Mouse (Mus musculus) midbrain, postnatal 0 days (tissue): Measurements from ENCODE around the gene Atrip. TPM values are rescaled to one million over a fixed set of nuclear protein-coding genes. Genes with fewer than 3 reads are reported as not detected.
A peak's percentile ranks its signal among the peaks of the same experiment; 100 is the strongest.

ENCODE experiments used
- ATAC-seq: fragments of 200-750 bp; cut with Nextera tagmentation; 2 replicates; pipeline ENCODE4 v1.8.0; 2017; ENCODE audit warnings: moderate number of reproducible peaks, mild to moderate bottlenecking, moderate TSS enrichment, moderate library complexity; ENCODE audit not compliant: low FRiP score
- DNase-seq: peaks from one replicate; pipeline ENCODE4 v3.0.0-alpha.2; 2015; ENCODE audit warnings: low spot score
- H3K27ac ChIP-seq: fragments of 300-500 bp; sonication (generic); 2 replicates; pipeline ENCODE4 v1.5.1; 2014; ENCODE audit warnings: low read depth, mild to moderate bottlenecking, low read length, mixed read lengths
- H3K27me3 ChIP-seq: fragments of 300-500 bp; sonication (generic); 2 replicates; pipeline ENCODE4 v1.6.1; 2014; ENCODE audit warnings: low read length, control low read depth, mixed read lengths; ENCODE audit not compliant: insufficient read depth
- H3K36me3 ChIP-seq: fragments of 300-500 bp; sonication (generic); 2 replicates; pipeline ENCODE4 v1.6.1; 2014; ENCODE audit warnings: low read length, control low read depth, mixed read lengths; ENCODE audit not compliant: insufficient read depth
- H3K4me1 ChIP-seq: fragments of 300-500 bp; sonication (generic); 2 replicates; pipeline ENCODE4 v1.6.1; 2014; ENCODE audit warnings: mild to moderate bottlenecking, control low read depth, antibody characterized with exemption, low read length, mixed read lengths; ENCODE audit not compliant: insufficient read depth
- H3K4me2 ChIP-seq: fragments of 300-500 bp; sonication (generic); 2 replicates; pipeline ENCODE4 v1.6.1; 2014; ENCODE audit warnings: low read depth, mild to moderate bottlenecking, low read length, mixed read lengths; ENCODE audit not compliant: poor library complexity, severe bottlenecking
- H3K4me3 ChIP-seq: fragments of 300-500 bp; sonication (generic); 2 replicates; pipeline ENCODE4 v1.5.1; 2014; ENCODE audit warnings: low read depth, mild to moderate bottlenecking, low read length, moderate library complexity
- H3K9ac ChIP-seq: fragments of 300-500 bp; sonication (generic); replicated peaks from 2 replicates; pipeline ENCODE4 v1.6.1; 2014; ENCODE audit warnings: mild to moderate bottlenecking, low read length, moderate library complexity, mixed read lengths; ENCODE audit not compliant: poor library complexity, severe bottlenecking
- H3K9me3 ChIP-seq: fragments of 300-500 bp; sonication (generic); 2 replicates; pipeline ENCODE4 v1.6.1; 2016; ENCODE audit warnings: low read length, control low read depth
- CTCF ChIP-seq: IDR thresholded peaks from 2 replicates; pipeline ENCODE4 v1.5.1; 2016; ENCODE audit warnings: antibody characterized with exemption, mild to moderate bottlenecking
- WGBS: fragments of 180-500 bp; shearing (Covaris S2); extraction: QIAGEN DNeasy Blood & Tissue Kit; methylation state at CpG from one replicate; pipeline ENCODE4 v1.1.7; 2014; 5-methylcytosine and 5-hydroxymethylcytosine counted together
- polyA plus RNA-seq: library from polyadenylated mRNA; unstranded; fragments of >200 nt; fragmentation: Nextera tagmentation; extraction: Ambion mirVana; gene quantifications from 2 replicates; pipeline ENCODE4 v1.2.1, GENCODE M21; 2015
- total RNA-seq: library from RNA; depleted of rRNA; stranded (reverse); fragments of >200 nt; gene quantifications from 2 replicates; pipeline ENCODE4 v1.2.3, GENCODE M21; 2014; rRNA removed

Atrip gene
- total RNA-seq (34.7 and 35.1 TPM in 2 replicates), polyA plus RNA-seq (32.9 and 34.7 TPM in 2 replicates)

DNA sequence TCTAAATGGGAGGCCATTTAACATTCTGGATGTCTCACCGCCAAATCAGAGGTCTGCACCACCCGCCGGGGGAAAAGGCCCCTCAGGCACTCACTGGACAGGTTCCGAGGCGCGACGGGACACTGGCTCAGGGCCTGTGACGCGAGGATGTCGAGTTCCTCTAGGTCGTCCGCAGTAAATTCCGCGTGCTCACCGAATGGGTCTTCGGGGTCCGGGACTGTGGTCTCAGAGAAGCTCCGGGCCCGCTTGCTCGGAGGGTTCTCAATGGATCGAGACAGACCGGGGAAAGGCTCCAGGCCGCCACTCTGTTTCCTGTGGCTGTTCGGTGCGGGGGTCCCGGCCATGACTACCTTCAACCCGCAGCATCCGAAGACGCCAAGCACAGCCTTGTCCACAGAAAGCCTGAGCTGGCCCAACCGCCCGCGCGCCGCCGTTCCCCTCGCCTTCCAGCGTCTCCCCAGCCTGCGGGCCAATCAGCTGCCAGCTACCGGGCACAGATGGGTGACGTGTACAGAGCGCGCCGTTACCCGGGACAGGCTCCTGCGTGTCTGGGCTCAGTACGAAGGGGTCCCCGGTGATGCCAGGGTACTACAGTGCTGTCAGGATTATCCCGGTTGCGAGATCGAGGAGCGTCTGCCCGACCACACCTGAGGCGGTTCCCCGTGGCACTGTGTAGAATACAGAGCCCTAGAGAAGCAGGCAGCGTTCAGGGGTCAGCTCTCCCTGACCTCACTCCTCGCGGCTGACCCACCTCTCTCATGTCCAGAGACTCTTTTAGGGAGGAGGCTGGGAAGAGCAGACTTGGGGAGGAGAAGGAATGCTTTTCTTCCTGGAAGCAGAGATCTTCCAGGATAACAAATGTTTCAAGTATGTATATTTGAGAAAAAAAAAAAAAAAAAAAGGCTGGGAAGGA, at the start of gene Atrip:
Gene Atrip, minus strand, starts transcription at position 464 of the 913 bp plus-strand sequence.
- DNase-seq: peak; percentile 93
- Histone ChIP-seq H3K4me3 (peak within 1 kb of the TSS; percentile 65), H3K9ac (peak within 1 kb of the TSS; percentile 83), H3K27me3 (no peaks in the 10 kb centered on the region), H3K36me3 (peaks cover 23% of the 10 kb centered on the region), H3K27ac (peak within 1 kb of the TSS; percentile 58), H3K9me3 (no peaks in the 10 kb centered on the region), H3K4me2 (peak within 1 kb of the TSS; percentile 79), H3K4me1 (peaks cover 8% of the 10 kb centered on the region)
- ATAC-seq: peak; percentile 94
- TF ChIP-seq CTCF: no peak
- WGBS: under 1% methylated on average over 57 of the region's 57 CpGs

DNA sequence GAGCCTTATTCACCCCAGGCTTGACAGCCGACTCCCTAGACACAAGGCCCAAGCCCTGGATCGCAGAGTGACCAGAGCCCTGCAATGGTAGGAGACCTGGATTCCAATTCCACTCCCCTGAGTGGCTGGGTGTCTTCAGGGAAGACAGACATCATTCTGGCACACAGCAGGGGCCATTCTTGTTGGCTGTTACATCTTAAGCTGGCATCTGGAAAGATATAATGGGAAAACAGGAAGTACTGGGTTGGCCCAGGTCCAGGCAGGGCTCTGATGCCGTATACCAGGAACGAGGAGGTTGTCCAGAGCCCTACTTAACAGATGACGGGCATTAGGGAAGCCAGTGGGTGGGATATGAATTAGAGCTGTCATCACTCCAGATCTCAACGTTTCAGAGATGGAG, 49.3 kb upstream of the Atrip start:
- Histone ChIP-seq H3K27me3 (no peaks in the 10 kb centered on the region), H3K4me2 (no peak overlapping the region), H3K9ac (no peak overlapping the region), H3K4me3 (no peak overlapping the region), H3K36me3 (peaks cover 3% of the 10 kb centered on the region; the same call in 1 of the 2 replicates), H3K4me1 (no peaks in the 10 kb centered on the region), H3K9me3 (no peaks in the 10 kb centered on the region), H3K27ac (no peak overlapping the region)
- WGBS: 52% methylated on average over 6 of the region's 6 CpGs
- ATAC-seq (no peak), DNase-seq (peak; percentile 20)
- no peak for TF ChIP-seq CTCF

DNA sequence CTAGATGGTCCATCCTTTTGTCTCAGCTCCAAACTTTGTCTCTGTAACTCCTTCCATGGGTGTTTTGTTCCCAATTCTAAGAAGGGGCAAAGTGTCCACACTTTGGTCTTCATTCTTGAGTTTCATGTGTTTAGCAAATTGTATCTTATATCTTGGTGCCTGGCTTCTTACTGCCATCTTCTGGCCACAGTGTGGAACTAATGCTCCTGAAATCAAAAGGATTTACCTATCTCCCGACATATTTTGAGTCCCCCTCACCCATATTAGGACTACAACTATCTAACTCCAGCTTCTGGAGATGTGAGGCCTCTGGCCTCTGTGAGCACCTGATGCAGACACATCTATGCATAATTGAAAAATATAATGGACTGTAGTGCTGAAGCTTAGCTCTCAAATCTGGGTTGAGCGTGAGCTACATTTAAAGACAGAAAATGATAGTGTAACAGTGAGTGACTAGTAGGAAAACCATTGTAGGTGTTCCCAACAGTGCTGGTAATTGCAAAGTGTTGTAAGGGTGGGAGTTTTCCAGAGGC, 48.7 kb upstream of the Atrip start:
- Histone ChIP-seq H3K4me3 (no peak overlapping the region), H3K36me3 (peaks cover 9% of the 10 kb centered on the region), H3K9me3 (no peaks in the 10 kb centered on the region), H3K27ac (no peak overlapping the region), H3K4me1 (no peaks in the 10 kb centered on the region), H3K27me3 (no peaks in the 10 kb centered on the region), H3K9ac (no peak overlapping the region), H3K4me2 (no peak overlapping the region)
- ATAC-seq: no peak
- peak; percentile 79 for TF ChIP-seq CTCF
- DNase-seq: peak; percentile 65
- 46% methylated on average over 2 of the region's 2 CpGs for WGBS

DNA sequence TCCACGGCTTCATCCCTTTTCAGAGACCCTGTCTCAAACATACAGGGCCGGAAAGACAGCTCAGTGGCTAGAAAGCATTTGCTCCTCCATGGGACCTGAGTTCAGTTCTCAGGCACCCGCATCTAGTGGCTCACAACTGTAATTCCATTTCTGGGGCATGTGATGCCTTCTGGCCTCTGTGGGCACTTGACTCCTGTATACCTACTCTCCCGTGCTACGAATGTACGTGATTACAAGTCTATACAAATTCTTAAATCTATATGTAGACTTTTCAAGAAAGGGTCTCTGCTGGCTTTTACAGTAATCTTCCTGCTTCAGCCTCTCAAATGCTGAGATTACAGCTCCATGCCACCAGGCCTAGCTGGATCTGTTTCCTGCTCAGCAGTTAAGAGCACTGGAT, 47.0 kb upstream of the Atrip start:
- Histone ChIP-seq H3K9me3 (no peaks in the 10 kb centered on the region), H3K4me1 (no peaks in the 10 kb centered on the region), H3K4me3 (no peak overlapping the region), H3K4me2 (no peak overlapping the region), H3K36me3 (peaks cover 25% of the 10 kb centered on the region), H3K9ac (no peak overlapping the region), H3K27ac (no peak overlapping the region), H3K27me3 (no peaks in the 10 kb centered on the region)
- WGBS: 89% methylated on average over 6 of the region's 6 CpGs
- no peak for ATAC-seq
- DNase-seq: no peak
- TF ChIP-seq CTCF: no peak

DNA sequence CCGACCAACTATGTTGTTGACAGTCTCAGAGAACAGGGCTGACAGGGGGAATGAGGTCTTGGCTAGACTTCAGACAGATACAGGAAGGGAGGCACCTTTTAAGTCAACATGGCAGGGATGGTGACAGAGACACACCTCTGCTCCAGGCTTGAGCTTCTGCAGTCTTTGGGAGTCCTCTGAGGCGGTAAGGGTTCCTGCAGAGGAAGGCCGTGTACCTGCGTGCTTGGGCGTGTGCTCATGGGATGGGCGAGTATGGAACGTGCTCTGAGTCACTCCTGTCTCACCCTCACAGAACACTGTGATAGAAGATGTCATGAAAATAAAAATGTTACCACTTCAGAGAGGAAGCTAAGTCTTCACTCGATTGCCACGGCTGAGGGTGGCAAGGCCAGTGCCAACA, 45.6 kb upstream of the Atrip start:
- no peak for TF ChIP-seq CTCF
- Histone ChIP-seq H3K27me3 (no peaks in the 10 kb centered on the region), H3K27ac (no peak overlapping the region), H3K4me1 (no peaks in the 10 kb centered on the region), H3K36me3 (peaks cover 37% of the 10 kb centered on the region), H3K9ac (no peak overlapping the region), H3K4me3 (no peak overlapping the region), H3K4me2 (no peak overlapping the region), H3K9me3 (no peaks in the 10 kb centered on the region)
- WGBS: 94% methylated on average over 9 of the region's 9 CpGs
- no peak for ATAC-seq
- no peak for DNase-seq

DNA sequence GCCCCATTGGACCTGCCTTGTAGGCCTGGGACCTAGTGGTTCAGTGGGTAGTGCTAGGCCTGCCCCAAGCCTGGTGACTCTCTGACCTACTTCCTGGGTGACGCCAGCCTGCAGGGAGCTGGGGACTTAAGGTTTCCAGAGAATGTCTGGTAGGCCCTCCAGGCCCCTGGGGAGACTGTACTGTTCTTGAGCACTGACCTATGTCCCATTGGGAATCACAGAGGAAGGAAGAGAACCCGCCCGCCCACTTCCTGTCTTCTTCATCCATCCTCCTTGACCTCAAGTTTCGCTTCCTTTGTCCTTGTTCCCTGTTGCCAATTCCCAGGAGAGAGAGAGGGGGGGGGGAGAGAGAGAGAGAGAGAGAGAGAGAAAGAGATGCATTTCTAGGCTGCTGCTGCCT, 44.2 kb upstream of the Atrip start:
- H3K27ac ChIP-seq: no peak overlapping the region
- H3K9me3 ChIP-seq: no peaks in the 10 kb centered on the region
- DNase-seq (no peak), ATAC-seq (no peak)
- H3K4me3 ChIP-seq: no peak overlapping the region
- no peak overlapping the region for H3K4me2 ChIP-seq
- H3K9ac ChIP-seq: no peak overlapping the region
- no peaks in the 10 kb centered on the region for H3K4me1 ChIP-seq
- TF ChIP-seq CTCF: no peak
- no peaks in the 10 kb centered on the region for H3K27me3 ChIP-seq
- H3K36me3 ChIP-seq: peaks cover 51% of the 10 kb centered on the region
- WGBS: 93% methylated on average over 4 of the region's 4 CpGs
